Mouse (Mus musculus) heart, adult 2 months (tissue): ENCODE measurements around the gene Ddr1. TPM values are rescaled to one million over a fixed set of nuclear protein-coding genes. Genes with fewer than 3 reads are reported as not detected.
A peak's percentile ranks its signal among the peaks of the same experiment; 100 is the strongest.

Experiments
- DNase-seq, 2 experiments: peaks; one replicate each; pipeline ENCODE4 v3.0.0; 2021
- H3K27ac ChIP-seq: fragments of 200-600 bp; 2 replicates; pipeline ENCODE4 v1.8.1; 2022
- H3K27me3 ChIP-seq: fragments of 200-500 bp; 2 replicates; pipeline ENCODE4 v1.6.1; 2012; ENCODE audit warnings: mild to moderate bottlenecking, low read length, inconsistent platforms, mixed read lengths; ENCODE audit not compliant: control insufficient read depth, insufficient read depth
- H3K36me3 ChIP-seq: fragments of 200-500 bp; 2 replicates; pipeline ENCODE4 v1.6.1; 2012; ENCODE audit warnings: low read length, inconsistent platforms; ENCODE audit not compliant: control insufficient read depth, insufficient read depth
- H3K4me1 ChIP-seq: fragments of 200-500 bp; 2 replicates; pipeline ENCODE4 v1.6.1; 2011; ENCODE audit warnings: low read length; ENCODE audit not compliant: control insufficient read depth, insufficient read depth
- H3K4me3 ChIP-seq: fragments of 200-600 bp; 2 replicates; pipeline ENCODE4 v1.8.1; 2022
- H3K79me2 ChIP-seq: fragments of 200-500 bp; replicated peaks from 2 replicates; pipeline ENCODE4 v1.6.1; 2012; ENCODE audit warnings: mild to moderate bottlenecking, inconsistent platforms, low read length, moderate library complexity, mixed read lengths; ENCODE audit not compliant: control insufficient read depth, insufficient read depth
- H3K9ac ChIP-seq: fragments of 200-500 bp; 2 replicates; pipeline ENCODE4 v1.6.1; 2012; ENCODE audit warnings: low read depth, mild to moderate bottlenecking, control low read depth, inconsistent platforms, low read length, mixed read lengths
- CTCF ChIP-seq: fragments of 200-600 bp; IDR thresholded peaks from 2 replicates; pipeline ENCODE4 v1.8.1; 2022; ENCODE audit warnings: antibody characterized with exemption, mild to moderate bottlenecking, moderate library complexity
- EP300 ChIP-seq: fragments of 200-500 bp; IDR thresholded peaks from 2 replicates; pipeline ENCODE4 v1.6.1; 2011; ENCODE audit warnings: low read depth, low read length, control low read depth; ENCODE audit not compliant: insufficient read depth
- POLR2A ChIP-seq: fragments of 200-500 bp; IDR thresholded peaks from 2 replicates; pipeline ENCODE4 v1.6.1; 2011; ENCODE audit warnings: mild to moderate bottlenecking, low read depth, low read length, control low read depth; ENCODE audit not compliant: insufficient read depth
- WGBS: fragments of 180-500 bp; shearing (Covaris S2); methylation state at CpG from one replicate; pipeline ENCODE4 v1.1.7; 2018; 5-methylcytosine and 5-hydroxymethylcytosine counted together
- intact Hi-C: fragments of 180-260 bp; cut with DNase I; formaldehyde crosslinking; loops from one replicate; pipeline ENCODE4 v1.15.1; 2025
- polyA plus RNA-seq: library from polyadenylated mRNA; depleted of rRNA; stranded (reverse); fragments of >200 nt; gene quantifications from 2 replicates; pipeline ENCODE4 v1.2.3, GENCODE M21; 2012
- total RNA-seq, 2 experiments: library from RNA; stranded (reverse); gene quantifications; 2 replicates each; pipeline ENCODE4 v1.2.3; 2021

The Ddr1 gene
- total and polyA plus RNA-seq, 3 experiments = 25.9 to 30.6 (median 27.6) TPM

DNA sequence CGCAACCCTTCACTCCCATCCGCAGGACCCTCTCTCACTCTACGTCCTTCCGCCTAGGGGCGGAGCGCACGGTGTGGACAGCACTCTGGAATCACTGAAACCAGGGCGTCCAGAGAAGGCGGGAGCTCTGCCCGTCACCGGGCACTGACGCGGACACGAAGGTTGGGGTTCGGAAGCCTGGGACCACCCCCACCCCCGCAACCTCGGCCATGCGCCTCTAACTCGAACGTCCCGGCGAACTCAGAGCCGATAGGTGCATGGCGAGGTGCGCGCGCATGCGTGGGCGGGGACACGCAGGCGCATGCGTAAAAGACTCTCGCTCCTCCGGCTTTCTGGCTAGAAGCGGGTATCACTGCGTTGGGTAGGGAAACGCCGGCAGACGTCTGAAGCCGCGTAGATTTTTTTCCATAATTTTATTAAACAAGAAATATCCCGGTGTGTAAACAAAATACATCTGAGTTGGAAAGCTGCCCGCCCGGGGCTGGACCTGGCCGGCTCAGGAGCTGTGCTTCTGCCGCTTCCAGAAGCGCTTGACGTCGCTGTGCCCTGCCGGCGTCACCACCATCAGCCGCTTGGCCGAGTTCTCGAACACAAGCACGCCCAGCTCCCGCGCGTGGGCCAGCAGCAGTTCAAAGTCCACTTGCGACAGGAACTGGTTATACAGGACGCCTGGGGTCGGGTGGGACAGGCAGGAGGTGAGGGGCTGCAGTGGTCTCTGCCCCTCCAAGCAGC lies 36.9 kb downstream of the Ddr1 start, which contains the start of gene Vars2:
Gene Vars2 (minus strand): TSS at position 259 of the 732 bp plus-strand sequence.
- Histone ChIP-seq H3K4me3 (peak within 1 kb of the TSS; percentile 88), H3K27me3 (no peaks in the 10 kb centered on the region), H3K27ac (peak within 1 kb of the TSS; percentile 87), H3K36me3 (no peaks in the 10 kb centered on the region), H3K9ac (peak within 1 kb of the TSS; percentile 89), H3K4me1 (peaks cover 2% of the 10 kb centered on the region; the same call in 1 of the 2 replicates), H3K79me2 (no peaks in the 10 kb centered on the region)
- TF ChIP-seq EP300 (0 out of 2 replicates have a peak, but pooled peaks have one; percentile 17), CTCF (0 out of 2 replicates have a peak, but pooled peaks have one; percentile 21), POLR2A (peak; percentile 93)
- peak; percentile 97 to 98 for DNase-seq
- intact Hi-C loops = no loop called here
- under 1% methylated on average over 61 of the region's 61 CpGs for WGBS

DNA sequence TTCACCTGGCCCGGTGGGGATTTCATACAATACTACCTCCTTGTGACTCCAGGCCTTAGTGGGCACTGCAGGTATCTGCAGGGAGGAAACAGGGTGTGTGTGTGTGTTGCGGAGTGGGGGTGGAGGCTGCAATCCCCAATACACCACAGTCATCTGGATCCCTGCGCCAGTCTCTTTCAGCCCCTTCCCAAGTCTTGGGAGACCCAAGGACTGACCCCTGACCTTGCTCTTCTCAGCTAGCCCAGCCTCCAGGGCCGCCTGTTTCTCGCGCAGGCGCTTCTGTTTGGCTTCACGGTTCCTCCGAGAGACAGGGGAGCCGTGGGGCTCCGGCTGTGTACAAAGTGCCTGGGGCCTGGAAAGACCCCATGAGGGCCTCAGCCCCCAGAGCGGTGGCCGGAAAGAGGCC lies 37.6 kb downstream of the Ddr1 start:
- WGBS = 4% methylated on average over 13 of the region's 13 CpGs
- H3K9ac ChIP-seq = peak overlapping the region; percentile 73
- intact Hi-C loops = no loop called here
- TF ChIP-seq CTCF = no peak
- TF ChIP-seq EP300 = no peak
- TF ChIP-seq POLR2A = no peak
- peak overlapping the region; percentile 88 for H3K4me3 ChIP-seq
- no peaks in the 10 kb centered on the region for H3K79me2 ChIP-seq
- DNase-seq = peak in 1 of 2 experiments; percentile 17
- peak overlapping the region; percentile 87 for H3K27ac ChIP-seq
- no peaks in the 10 kb centered on the region for H3K27me3 ChIP-seq
- H3K36me3 ChIP-seq = no peaks in the 10 kb centered on the region
- peaks cover 2% of the 10 kb centered on the region; the same call in 1 of the 2 replicates for H3K4me1 ChIP-seq

DNA sequence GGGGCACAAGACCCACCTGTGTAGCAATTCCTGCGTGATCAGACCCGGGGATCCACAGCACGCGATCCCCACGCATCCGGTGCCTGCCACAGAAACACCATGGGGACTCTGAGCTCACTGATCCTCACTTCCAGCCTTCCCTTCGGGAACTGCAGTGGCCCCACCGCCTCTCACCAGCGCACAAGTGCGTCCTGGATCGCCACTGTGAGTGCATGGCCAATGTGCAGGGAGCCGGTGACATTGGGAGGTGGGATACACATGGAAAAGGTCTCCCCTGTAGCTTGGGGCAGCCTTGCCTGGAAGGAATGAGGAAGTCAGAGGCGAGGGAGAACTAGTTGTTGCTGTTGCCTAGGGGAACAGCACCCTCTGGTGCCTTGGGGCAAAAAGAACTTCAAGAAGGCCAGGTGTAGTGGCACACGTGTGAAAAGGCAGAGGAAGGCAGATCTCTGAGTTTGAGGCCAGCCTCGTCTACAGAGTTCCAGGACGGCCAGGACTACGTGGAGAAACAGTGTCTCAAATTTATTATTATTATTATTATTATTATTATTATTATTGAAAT lies 38.4 kb downstream of the Ddr1 start:
- no peak overlapping the region for H3K27ac ChIP-seq
- H3K4me3 ChIP-seq = no peak overlapping the region
- DNase-seq = no peak
- 84% methylated on average over 17 of the region's 17 CpGs for WGBS
- intact Hi-C loops = no loop called here
- H3K36me3 ChIP-seq = no peaks in the 10 kb centered on the region
- H3K4me1 ChIP-seq = peaks cover 2% of the 10 kb centered on the region; the same call in 1 of the 2 replicates
- TF ChIP-seq CTCF (peak; percentile 32), EP300 (no peak)
- no peak overlapping the region for H3K9ac ChIP-seq
- no peaks in the 10 kb centered on the region for H3K79me2 ChIP-seq
- no peaks in the 10 kb centered on the region for H3K27me3 ChIP-seq

DNA sequence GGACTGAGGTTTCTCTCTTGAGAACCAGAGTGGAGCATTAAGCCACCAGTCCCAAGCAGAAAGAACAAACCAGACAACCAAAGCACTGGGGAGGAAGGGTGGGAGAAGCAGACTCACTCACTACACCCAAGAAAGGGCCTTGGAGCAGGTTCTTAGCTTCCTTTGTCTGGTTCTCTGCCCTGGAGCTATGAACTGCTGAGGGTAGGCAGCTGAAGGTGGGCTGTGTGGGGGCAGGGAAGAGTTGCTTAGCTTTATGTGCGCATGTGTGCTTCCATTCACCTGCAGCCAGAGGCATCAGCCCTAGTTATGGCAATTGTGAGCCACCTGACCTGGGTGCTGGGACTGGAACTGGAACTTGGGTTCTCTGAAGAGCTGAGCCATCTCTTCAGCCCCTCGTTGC lies 51.3 kb downstream of the Ddr1 start:
- H3K27ac ChIP-seq = no peak overlapping the region

DNA sequence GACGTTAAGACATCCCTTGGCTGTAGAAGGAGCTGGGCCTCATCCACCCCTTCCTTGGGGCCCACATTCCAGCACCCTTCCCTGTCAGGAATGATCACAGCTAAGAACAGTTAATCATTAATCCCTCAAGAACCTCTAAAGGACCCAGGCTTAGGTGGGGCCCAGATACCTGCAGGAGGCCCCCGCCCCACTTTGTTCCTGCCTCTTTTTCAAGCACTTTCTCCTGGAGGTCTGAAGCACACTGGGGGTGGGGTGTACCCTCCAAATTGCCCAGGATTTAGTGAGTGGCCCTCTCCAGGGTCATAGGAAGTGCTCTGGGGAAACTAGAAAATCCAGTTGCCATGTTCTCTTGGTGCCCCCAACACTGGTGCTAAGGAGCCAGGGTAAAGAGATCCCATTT lies 55.0 kb downstream of the Ddr1 start:
- no peak for DNase-seq
- Histone ChIP-seq H3K79me2 (no peaks in the 10 kb centered on the region), H3K27ac (no peak overlapping the region), H3K4me1 (no peaks in the 10 kb centered on the region), H3K4me3 (no peak overlapping the region), H3K27me3 (no peaks in the 10 kb centered on the region), H3K9ac (no peak overlapping the region), H3K36me3 (no peaks in the 10 kb centered on the region)
- 65% methylated on average over 2 of the region's 2 CpGs for WGBS
- TF ChIP-seq POLR2A = no peak
- TF ChIP-seq EP300 = no peak
- TF ChIP-seq CTCF = no peak
- intact Hi-C loops = no loop called here

More for the DNA sequence above, 51.3 kb downstream of the Ddr1 start:
- H3K4me3 ChIP-seq = no peak overlapping the region
- H3K79me2 ChIP-seq = no peaks in the 10 kb centered on the region
- no peak overlapping the region for H3K9ac ChIP-seq
- H3K36me3 ChIP-seq = no peaks in the 10 kb centered on the region
- intact Hi-C loops = no loop called here
- no peaks in the 10 kb centered on the region for H3K4me1 ChIP-seq
- 74% methylated on average over 2 of the region's 2 CpGs for WGBS
- no peaks in the 10 kb centered on the region for H3K27me3 ChIP-seq
- no peak for DNase-seq
- TF ChIP-seq POLR2A (no peak), CTCF (no peak), EP300 (no peak)

DNA sequence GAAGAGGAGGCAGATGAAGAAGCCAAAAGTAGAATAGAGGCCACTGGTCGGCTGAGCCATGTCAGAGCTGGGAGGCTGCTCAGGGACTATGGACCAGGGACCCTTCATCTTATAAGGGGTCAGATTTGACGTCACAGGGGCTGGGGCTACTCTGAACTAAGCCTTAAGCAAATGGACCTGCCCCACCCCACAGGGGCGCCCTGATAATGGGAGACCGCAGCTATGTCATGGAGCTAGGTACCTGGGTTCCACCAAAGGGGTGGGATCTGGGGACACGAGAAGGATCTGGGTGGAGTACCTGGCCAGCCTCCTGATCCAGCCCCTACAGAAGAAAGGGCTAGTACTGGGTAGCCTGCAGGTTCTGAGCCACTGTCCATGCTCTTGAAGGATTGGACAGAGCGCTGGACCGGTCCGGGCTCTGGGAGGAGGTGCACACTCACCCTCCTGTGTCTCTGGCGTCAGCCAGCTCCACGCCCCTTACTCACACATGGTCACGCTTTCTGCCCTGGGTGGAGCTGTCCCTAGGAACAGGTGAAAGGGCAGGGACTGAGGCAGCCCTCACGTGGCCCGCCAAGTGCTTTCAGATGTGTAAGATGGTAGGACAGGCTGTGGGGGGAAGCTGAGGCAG lies 60.7 kb downstream of the Ddr1 start, which contains the start of gene Mucl3:
Gene Mucl3 (minus strand): TSS at position 87 of the 628 bp plus-strand sequence.
- intact Hi-C loops = no loop called here
- no peak within 1 kb of the TSS for H3K9ac ChIP-seq
- no peaks in the 10 kb centered on the region for H3K4me1 ChIP-seq
- DNase-seq = no peak
- WGBS = 66% methylated on average over 13 of the region's 13 CpGs
- H3K79me2 ChIP-seq = no peaks in the 10 kb centered on the region
- H3K27me3 ChIP-seq = no peaks in the 10 kb centered on the region
- TF ChIP-seq CTCF = no peak
- TF ChIP-seq EP300 = no peak
- TF ChIP-seq POLR2A = no peak
- H3K27ac ChIP-seq = no peak within 1 kb of the TSS
- H3K4me3 ChIP-seq = no peak within 1 kb of the TSS
- H3K36me3 ChIP-seq = no peaks in the 10 kb centered on the region
